In genomic region chr3:129583290-129583689, GRCm38 (mm10) we compare ENCODE assay signal across 16 mouse cellular contexts. TPM values are rescaled to one million over a fixed set of nuclear protein-coding genes. Genes with fewer than 3 reads are reported as not detected.
DNase-seq lines count a peak whose midpoint lies in the region.
"Had no signal": no experiment of that assay in that cellular context is flagged by ENCODE, and none has a peak within 500 bp of the region (broad histone marks: within the 10 kb centered on the region; RNA-seq: fewer than 3 reads in every experiment).

No protein-coding gene starts in this region.

- WGBS in large intestine, adult 2 months = 41% methylated on average over 5 of the region's 5 CpGs

- peak; percentile 50 for DNase-seq in adrenal gland, adult 2 months
- DNase-seq in adrenal gland, postnatal 25 days = no peak
- peak; percentile 56 for DNase-seq in kidney, adult 9 months
- no peak for DNase-seq in kidney, postnatal 14 days
- peak; percentile 27 for DNase-seq in adipocyte (ENCODE audit: low spot score)
- peak; percentile 73 for DNase-seq in large intestine, adult 2 months (ENCODE audit: low read depth, low spot score)
- DNase-seq in c-Kit-positive CD71-positive TER-119-positive erythroid progenitor cells, embryonic 14.5 days (ENCODE audit: low spot score) = no peak
- DNase-seq: cerebellum, adult 11 months; cerebellum, adult 9-11 months; forebrain, postnatal 0 days; gastrocnemius, postnatal 25 days; heart, adult 18-20 months; heart, postnatal 10 days; retina, postnatal 1 day; right cerebral cortex, postnatal 25 days; thymus, postnatal 25 days had no signal

RNA-seq across cellular contexts. Expression of gene Elovl6, which starts 51.1 kb away (rescaled TPM):
- total RNA-seq in adrenal gland, adult 2 months (2021) = 10 to 100 TPM; 59.0 to 96.0 TPM
- polyA plus RNA-seq in adrenal gland, adult 2 months (2012; rRNA removed) = 111 and 121 TPM in 2 replicates
- total RNA-seq in adrenal gland, postnatal 25 days (2021) = 46.0 and 73.5 TPM in 2 replicates
- polyA plus RNA-seq in large intestine, adult 2 months (2012; rRNA removed) = 28.4 and 76.8 TPM in 2 replicates

Comparison
In these comparisons a context has a peak if more than half of its experiments do, and no peak if none do; other contexts are left out.
1. DNase-seq: peak in adrenal gland, adult 2 months (single experiment), kidney, adult 9 months (single experiment), adipocyte (single experiment) and large intestine, adult 2 months (single experiment); none in adrenal gland, postnatal 25 days (single experiment), kidney, postnatal 14 days (single experiment) and c-Kit-positive CD71-positive TER-119-positive erythroid progenitor cells, embryonic 14.5 days (single experiment).